Mouse (Mus musculus) MEL (cell line): Measurements from ENCODE around the gene Gpbar1. TPM values are rescaled to one million over a fixed set of nuclear protein-coding genes. Genes with fewer than 3 reads are reported as not detected.

ENCODE experiments used
- DNase-seq: peaks from one replicate; pipeline ENCODE4 v3.0.0; 2011; ENCODE audit warnings: low read depth, low spot score
- H3K27ac ChIP-seq: 2 replicates; pipeline ENCODE4 v1.5.1; 2012; ENCODE audit warnings: low read depth, mild to moderate bottlenecking, control low read depth, low read length, moderate library complexity; ENCODE audit not compliant: control insufficient read depth
- H3K27me3 ChIP-seq, 2 experiments: fragments of 150-350 bp in 1 of 2; sonication (generic) in 1 of 2; 2 replicates each; pipeline ENCODE4 v1.6.1; 2012; ENCODE audit warnings: low read length in 2 of 2, mild to moderate bottlenecking in 2 of 2, improper control_type of control experiment in 1 of 2, moderate library complexity in 1 of 2; ENCODE audit not compliant: insufficient read depth in 2 of 2, control insufficient read depth in 1 of 2
- H3K36me3 ChIP-seq, 2 experiments: 2 replicates each; pipeline ENCODE4 v1.6.1; 2012 to 2014; ENCODE audit warnings: low read length in 2 of 2, improper control_type of control experiment in 1 of 2, inconsistent platforms in 1 of 2, mild to moderate bottlenecking in 1 of 2; ENCODE audit not compliant: insufficient read depth in 2 of 2, control insufficient read depth in 1 of 2
- H3K4me1 ChIP-seq, 2 experiments: fragments of 150-350 bp in 1 of 2; sonication (generic) in 1 of 2; 2 replicates each; pipeline ENCODE4 v1.6.1; 2012; ENCODE audit warnings: low read length in 2 of 2, improper control_type of control experiment in 1 of 2, mild to moderate bottlenecking in 1 of 2; ENCODE audit not compliant: insufficient read depth in 2 of 2, control insufficient read depth in 1 of 2
- H3K4me3 ChIP-seq, 2 experiments: fragments of 150-350 bp in 1 of 2; sonication (generic) in 1 of 2; 2 replicates each; pipeline ENCODE4 v1.5.1; 2012; ENCODE audit warnings: low read depth in 2 of 2, low read length in 2 of 2, mild to moderate bottlenecking in 2 of 2, moderate library complexity in 2 of 2, control low read depth in 1 of 2, improper control_type of control experiment in 1 of 2; ENCODE audit not compliant: control insufficient read depth in 1 of 2, insufficient read depth in 1 of 2
- H3K79me2 ChIP-seq: 2 replicates; pipeline ENCODE4 v1.6.1; 2012; ENCODE audit warnings: mild to moderate bottlenecking, low read length, moderate library complexity; ENCODE audit not compliant: control insufficient read depth, poor library complexity, insufficient read depth
- H3K9ac ChIP-seq: 2 replicates; pipeline ENCODE4 v1.6.1; 2012; ENCODE audit warnings: low read depth, mild to moderate bottlenecking, control low read depth, low read length, moderate library complexity; ENCODE audit not compliant: control insufficient read depth, poor library complexity, severe bottlenecking
- H3K9me3 ChIP-seq: fragments of 150-350 bp; sonication (generic); replicated peaks from 2 replicates; pipeline ENCODE4 v1.6.1; 2012; ENCODE audit warnings: mild to moderate bottlenecking, low read length, improper control_type of control experiment, moderate library complexity; ENCODE audit not compliant: insufficient read depth
- BHLHE40 ChIP-seq: IDR thresholded peaks from 2 replicates; pipeline ENCODE4 v1.6.1; 2012; ENCODE audit warnings: low read depth, mild to moderate bottlenecking, inconsistent platforms, low read length, improper control_type of control experiment, borderline replicate concordance
- CHD1 ChIP-seq: IDR thresholded peaks from 2 replicates; pipeline ENCODE4 v1.6.1; 2012; ENCODE audit warnings: low read depth, mild to moderate bottlenecking, inconsistent platforms, low read length, improper control_type of control experiment
- CHD2 ChIP-seq: IDR thresholded peaks from 2 replicates; pipeline ENCODE4 v1.6.1; 2011; ENCODE audit warnings: low read length, improper control_type of control experiment
- CTCF ChIP-seq, 3 experiments: IDR thresholded peaks in 2 of 3; conservative IDR thresholded peaks in 1 of 3; 2 replicates each; pipeline ENCODE4 v1.5.1; 2011 to 2012; ENCODE audit warnings: low read length in 3 of 3, low read depth in 2 of 3, mild to moderate bottlenecking in 2 of 3, improper control_type of control experiment in 1 of 3, inconsistent platforms in 1 of 3, mixed read lengths in 1 of 3, moderate library complexity in 1 of 3; ENCODE audit not compliant: control insufficient read depth in 1 of 3, insufficient read depth in 1 of 3, poor library complexity in 1 of 3, severe bottlenecking in 1 of 3
- E2F4 ChIP-seq: IDR thresholded peaks from 2 replicates; pipeline ENCODE4 v1.6.1; 2011; ENCODE audit warnings: low read depth, low read length, improper control_type of control experiment, borderline replicate concordance
- ELF1 ChIP-seq: IDR thresholded peaks from 2 replicates; pipeline ENCODE4 v1.6.1; 2014; ENCODE audit warnings: low read depth, mild to moderate bottlenecking, inconsistent platforms, low read length, improper control_type of control experiment, moderate library complexity
- EP300 ChIP-seq, 2 experiments: IDR thresholded peaks; 2 replicates each; pipeline ENCODE4 v1.6.1; 2011; ENCODE audit warnings: improper control_type of control experiment in 2 of 2, low read length in 2 of 2, low read depth in 1 of 2, mild to moderate bottlenecking in 1 of 2
- ETS1 ChIP-seq: IDR thresholded peaks from 2 replicates; pipeline ENCODE4 v1.6.1; 2012; ENCODE audit warnings: low read depth, mild to moderate bottlenecking, inconsistent platforms, low read length, improper control_type of control experiment, moderate library complexity
- GATA1 ChIP-seq: IDR thresholded peaks from 2 replicates; pipeline ENCODE4 v1.6.1; 2011; ENCODE audit warnings: low read depth, low read length, improper control_type of control experiment
- HCFC1 ChIP-seq: IDR thresholded peaks from 2 replicates; pipeline ENCODE4 v1.6.1; 2012; ENCODE audit warnings: low read depth, mild to moderate bottlenecking, inconsistent platforms, low read length, improper control_type of control experiment, moderate library complexity
- MYC ChIP-seq: IDR thresholded peaks from 2 replicates; pipeline ENCODE4 v1.6.1; 2011; ENCODE audit warnings: low read depth, mild to moderate bottlenecking, low read length, improper control_type of control experiment, moderate library complexity
- NELFE ChIP-seq: IDR thresholded peaks from 2 replicates; pipeline ENCODE4 v1.6.1; 2011; ENCODE audit warnings: low read depth, low read length, improper control_type of control experiment
- NRF1 ChIP-seq: IDR thresholded peaks from 2 replicates; pipeline ENCODE4 v1.6.1; 2014; ENCODE audit warnings: low read depth, mild to moderate bottlenecking, inconsistent platforms, low read length, improper control_type of control experiment, moderate library complexity; ENCODE audit not compliant: poor library complexity, insufficient read depth, severe bottlenecking
- POLR2A ChIP-seq, 2 experiments: IDR thresholded peaks; 2 replicates each; pipeline ENCODE4 v1.6.1; 2011 to 2012; ENCODE audit warnings: low read length in 2 of 2, mild to moderate bottlenecking in 2 of 2, control low read depth in 1 of 2, improper control_type of control experiment in 1 of 2, low read depth in 1 of 2, moderate library complexity in 1 of 2; ENCODE audit not compliant: control insufficient read depth in 1 of 2, insufficient read depth in 1 of 2, poor library complexity in 1 of 2
- POLR2AphosphoS2 ChIP-seq: IDR thresholded peaks from 2 replicates; pipeline ENCODE4 v1.6.1; 2011; ENCODE audit warnings: low read length, improper control_type of control experiment
- POLR2AphosphoS5 ChIP-seq: IDR thresholded peaks from 2 replicates; pipeline ENCODE4 v1.6.1; 2012; ENCODE audit warnings: low read depth, borderline replicate concordance, mild to moderate bottlenecking, inconsistent platforms, low read length, moderate library complexity, mixed read lengths
- RCOR1 ChIP-seq: IDR thresholded peaks from 2 replicates; pipeline ENCODE4 v1.6.1; 2012; ENCODE audit warnings: low read depth, mild to moderate bottlenecking, inconsistent platforms, low read length, improper control_type of control experiment
- SIN3A ChIP-seq: IDR thresholded peaks from 2 replicates; pipeline ENCODE4 v1.6.1; 2012; ENCODE audit warnings: low read length, improper control_type of control experiment, inconsistent platforms
- TAL1 ChIP-seq: IDR thresholded peaks from 2 replicates; pipeline ENCODE4 v1.6.1; 2012; ENCODE audit warnings: mild to moderate bottlenecking, inconsistent platforms, low read length, moderate library complexity, mixed read lengths
- TBP ChIP-seq: IDR thresholded peaks from 2 replicates; pipeline ENCODE4 v1.8.0; 2011; ENCODE audit warnings: low read depth, low read length, improper control_type of control experiment
- UBTF ChIP-seq: IDR thresholded peaks from 2 replicates; pipeline ENCODE4 v1.6.1; 2012; ENCODE audit warnings: low read depth, mild to moderate bottlenecking, inconsistent platforms, low read length, improper control_type of control experiment, moderate library complexity, borderline replicate concordance; ENCODE audit not compliant: insufficient read depth
- USF2 ChIP-seq, 2 experiments: IDR thresholded peaks; 2 replicates each; pipeline ENCODE4 v1.6.1; 2011 to 2012; ENCODE audit warnings: improper control_type of control experiment in 2 of 2, low read length in 2 of 2, borderline replicate concordance in 1 of 2, inconsistent platforms in 1 of 2, low read depth in 1 of 2, mild to moderate bottlenecking in 1 of 2; ENCODE audit not compliant: insufficient read depth in 1 of 2
- ZC3H11A ChIP-seq: IDR thresholded peaks from 2 replicates; pipeline ENCODE4 v1.6.1; 2012; ENCODE audit warnings: low read depth, mild to moderate bottlenecking, inconsistent platforms, low read length, improper control_type of control experiment
- ZMIZ1 ChIP-seq: IDR thresholded peaks from 2 replicates; pipeline ENCODE4 v1.6.1; 2012; ENCODE audit warnings: low read depth, mild to moderate bottlenecking, inconsistent platforms, low read length, improper control_type of control experiment, moderate library complexity
- ZNF384 ChIP-seq: IDR thresholded peaks from 2 replicates; pipeline ENCODE4 v1.6.1; 2012; ENCODE audit warnings: low read depth, mild to moderate bottlenecking, inconsistent platforms, low read length, improper control_type of control experiment
- polyA plus RNA-seq, 2 experiments: library from polyadenylated mRNA; stranded (reverse) in 1 of 2; unstranded in 1 of 2; fragments of >175 nt in 1 of 2; fragments of >200 nt in 1 of 2; gene quantifications; 2 replicates each; pipeline versions ENCODE4 v1.2.1 to v1.2.4; 2012; ENCODE audit warnings: low replicate concordance in 2 of 2, low read depth in 1 of 2; ENCODE audit not compliant: insufficient read length in 2 of 2, insufficient read depth in 1 of 2, missing spikeins in 1 of 2
- total RNA-seq: library from RNA; depleted of rRNA; stranded (reverse); fragments of 300-350 nt; gene quantifications from 2 replicates; pipeline ENCODE4 v1.2.3, GENCODE M21; 2012

The Gpbar1 gene
- total and polyA plus RNA-seq, 3 experiments: not detected

DNA sequence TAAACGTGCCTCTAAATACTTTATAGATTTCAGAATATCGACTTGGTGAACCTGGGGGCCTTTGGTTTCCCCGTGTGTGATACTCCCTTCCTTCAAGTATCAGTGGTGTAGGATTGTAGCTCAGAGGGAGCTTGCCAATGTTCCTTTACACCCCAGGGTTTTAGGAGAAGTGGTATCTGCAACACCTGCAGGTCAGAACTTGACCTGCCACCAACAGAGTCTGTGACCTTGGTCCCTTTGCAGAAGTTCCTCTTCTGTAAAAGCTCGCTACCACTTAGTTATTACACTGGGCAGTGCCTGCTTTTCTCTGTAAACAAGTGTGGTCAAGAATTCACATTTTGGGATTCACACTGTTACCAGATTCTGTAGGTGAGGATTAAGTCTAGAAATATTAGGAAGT is 28.3 kb upstream of the Gpbar1 start:
- TF ChIP-seq ETS1 (no peak), ZC3H11A (no peak), USF2 (IDR thresholded peaks at IDR 0.05; ENCODE audit: borderline replicate concordance in 1 of 2, insufficient read depth in 1 of 2, low read depth in 1 of 2, low read length in 2 of 2) (no peak), BHLHE40 (no peak), TAL1 (no peak), RCOR1 (no peak), CHD1 (no peak), NELFE (no peak), EP300 (IDR thresholded peaks at IDR 0.05; ENCODE audit: low read depth in 1 of 2, low read length in 2 of 2) (no peak), CTCF (IDR thresholded peaks at IDR 0.05 in 2 of 3, conservative IDR thresholded peaks at IDR 0.05 in 1 of 3; ENCODE audit: control insufficient read depth in 1 of 3, insufficient read depth in 1 of 3, low read depth in 2 of 3, low read length in 3 of 3, poor library complexity in 1 of 3, severe bottlenecking in 1 of 3) (no peak), CHD2 (no peak), SIN3A (no peak), ZMIZ1 (no peak), POLR2AphosphoS5 (no peak), HCFC1 (no peak), UBTF (no peak), POLR2AphosphoS2 (no peak), NRF1 (no peak), ZNF384 (no peak)
- TF ChIP-seq, all 39 proteins: peak for 0
- H3K36me3 ChIP-seq: peaks cover 31 to 36% of the 10 kb centered on the region in 2 experiments
- H3K27ac ChIP-seq: no peak overlapping the region
- no peaks in the 10 kb centered on the region for H3K27me3 ChIP-seq
- no peak overlapping the region for H3K4me3 ChIP-seq
- H3K9me3 ChIP-seq: no peaks in the 10 kb centered on the region
- peaks cover 17% of the 10 kb centered on the region in 2 experiments for H3K4me1 ChIP-seq
- no peak overlapping the region for H3K9ac ChIP-seq
- DNase-seq: no peak
- H3K79me2 ChIP-seq: peaks cover 14% of the 10 kb centered on the region

GRCm38 (mm10) chr1:74255704-74256345 is 22.5 kb upstream of the Gpbar1 start:
- Histone ChIP-seq H3K4me1 (no peaks in the 10 kb centered on the region), H3K9me3 (no peaks in the 10 kb centered on the region), H3K4me3 (no peak overlapping the region), H3K27ac (no peak overlapping the region), H3K79me2 (no peaks in the 10 kb centered on the region), H3K9ac (no peak overlapping the region), H3K27me3 (no peaks in the 10 kb centered on the region), H3K36me3 (peaks cover 0 to 48% of the 10 kb centered on the region in 2 experiments; a peak in 2 of 4 replicates)
- TF ChIP-seq EP300 (IDR thresholded peaks at IDR 0.05; ENCODE audit: low read depth in 1 of 2, low read length in 2 of 2) (no peak), ZC3H11A (no peak), GATA1 (no peak), POLR2A (IDR thresholded peaks at IDR 0.05; ENCODE audit: control insufficient read depth in 1 of 2, insufficient read depth in 1 of 2, low read depth in 1 of 2, low read length in 2 of 2, poor library complexity in 1 of 2) (0 out of 4 replicates have a peak, but pooled peaks of 1 of the 2 experiments have one; percentile 12), ELF1 (no peak), TBP (no peak), E2F4 (no peak), MYC (no peak)
- no peak for DNase-seq
